In the genomic region with DNA sequence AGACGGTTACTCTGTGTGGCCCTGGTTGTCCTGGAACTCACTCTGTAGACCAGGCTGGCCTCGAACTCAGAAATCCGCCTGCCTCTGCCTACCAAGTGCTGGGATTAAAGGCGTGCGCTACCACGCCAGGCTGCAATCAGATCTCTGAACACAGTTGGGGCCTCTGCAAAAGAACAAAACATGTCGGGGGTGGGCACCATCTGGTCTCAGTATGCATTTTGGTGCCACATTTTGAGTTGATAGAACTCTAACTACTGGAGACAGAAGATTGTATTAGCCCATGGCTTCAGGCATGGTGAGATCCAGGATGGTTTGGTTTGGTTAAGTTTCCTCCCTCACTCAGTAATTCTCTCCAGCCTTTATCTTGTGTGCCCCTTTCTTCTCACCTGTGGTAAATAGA, we compare ENCODE assay signal across 18 mouse cellular contexts. TPM values are rescaled to one million over a fixed set of nuclear protein-coding genes. Genes with fewer than 3 reads are reported as not detected.
A peak's percentile ranks its signal among the peaks of the same experiment; 100 is the strongest.
DNase-seq lines count a peak whose midpoint lies in the region; ATAC-seq and TF ChIP-seq lines count a peak whose summit lies in the region.
"Had no signal": no experiment of that assay in that cellular context is flagged by ENCODE, and none has a peak within 500 bp of the region (broad histone marks: within the 10 kb centered on the region; RNA-seq: fewer than 3 reads in every experiment).

No protein-coding gene starts in this region.

- H3K27ac ChIP-seq in heart, embryonic 12.5 days (ENCODE audit: poor library complexity, severe bottlenecking) = no peak overlapping the region
- peak overlapping the region; percentile 25 for H3K27ac ChIP-seq in liver, adult 2 months (replicated peaks; ENCODE audit: insufficient read depth, low read depth, low read length)
- no peak overlapping the region for H3K27ac ChIP-seq in liver, embryonic 11.5 days (ENCODE audit: low read depth, low read length)
- H3K27ac ChIP-seq: forebrain, embryonic 10.5 days; forebrain, embryonic 13.5 days; hindbrain, embryonic 12.5 days; hindbrain, embryonic 15.5 days had no signal

- no peak for TF ChIP-seq CTCF in liver, adult 2 months (IDR thresholded peaks at IDR 0.05; ENCODE audit: low read depth, low read length)

- no peak overlapping the region for H3K4me3 ChIP-seq in heart, embryonic 12.5 days
- H3K4me3 ChIP-seq in liver, adult 2 months (ENCODE audit: insufficient read depth, low read depth, low read length) = no peak overlapping the region
- no peak overlapping the region for H3K4me3 ChIP-seq in liver, embryonic 11.5 days (ENCODE audit: low read depth, low read length)
- H3K4me3 ChIP-seq in megakaryocyte, embryonic 14.5 days (replicated peaks) = peak overlapping the region; percentile 89
- H3K4me3 ChIP-seq: forebrain, embryonic 10.5 days; forebrain, embryonic 13.5 days; hindbrain, embryonic 12.5 days; hindbrain, embryonic 15.5 days had no signal

- H3K9me3 ChIP-seq in heart, embryonic 12.5 days (replicated peaks) = no peaks in the 10 kb centered on the region
- H3K9me3 ChIP-seq in liver, embryonic 11.5 days (ENCODE audit: control insufficient read depth, low read length) = no peaks in the 10 kb centered on the region
- no peaks in the 10 kb centered on the region for H3K9me3 ChIP-seq in megakaryocyte, embryonic 14.5 days
- H3K9me3 ChIP-seq: forebrain, embryonic 10.5 days; forebrain, embryonic 13.5 days; hindbrain, embryonic 12.5 days; hindbrain, embryonic 15.5 days had no signal

- H3K4me1 ChIP-seq in heart, embryonic 12.5 days (replicated peaks) = no peaks in the 10 kb centered on the region
- peaks cover 14% of the 10 kb centered on the region for H3K4me1 ChIP-seq in liver, adult 2 months (ENCODE audit: control insufficient read depth, insufficient read depth, low read length)
- no peaks in the 10 kb centered on the region for H3K4me1 ChIP-seq in liver, embryonic 11.5 days (replicated peaks; ENCODE audit: control insufficient read depth, insufficient read depth, low read length)
- H3K4me1 ChIP-seq in megakaryocyte, embryonic 14.5 days = peaks cover 60% of the 10 kb centered on the region
- H3K4me1 ChIP-seq: forebrain, embryonic 10.5 days; forebrain, embryonic 13.5 days; hindbrain, embryonic 12.5 days; hindbrain, embryonic 15.5 days had no signal

- DNase-seq in heart, adult 11 months = peak; percentile 74
- no peak for DNase-seq in liver, adult 2 months (ENCODE audit: extremely low read depth, low read depth, low spot score)
- no peak for DNase-seq in liver, embryonic 11.5 days (ENCODE audit: low spot score)
- DNase-seq: adrenal gland, adult 8-10 months; adrenal gland, postnatal 25 days; cerebellum, adult 11-12 months; cerebellum, adult 8-10 months; cerebellum, postnatal 10 days; gastrocnemius, postnatal 10 days; gastrocnemius, postnatal 36 days had no signal

- H3K9ac ChIP-seq in heart, embryonic 12.5 days = no peak overlapping the region
- no peak overlapping the region for H3K9ac ChIP-seq in liver, adult 2 months (ENCODE audit: low read depth, low read length)
- H3K9ac ChIP-seq in liver, embryonic 11.5 days (ENCODE audit: low read depth, low read length) = no peak overlapping the region
- H3K9ac ChIP-seq: forebrain, embryonic 13.5 days; hindbrain, embryonic 12.5 days; hindbrain, embryonic 15.5 days had no signal

- WGBS in heart, embryonic 12.5 days = 90% methylated on average over 7 of the region's 7 CpGs
- WGBS in liver, adult 2 months = 95% methylated on average over 7 of the region's 7 CpGs
- 84% methylated on average over 7 of the region's 7 CpGs for WGBS in liver, embryonic 11.5 days

- no peaks in the 10 kb centered on the region for H3K27me3 ChIP-seq in heart, embryonic 12.5 days (replicated peaks)
- H3K27me3 ChIP-seq in liver, adult 2 months (ENCODE audit: control insufficient read depth, insufficient read depth, low read length) = no peaks in the 10 kb centered on the region
- H3K27me3 ChIP-seq in liver, embryonic 11.5 days (replicated peaks; ENCODE audit: control insufficient read depth, insufficient read depth, low read length) = no peaks in the 10 kb centered on the region
- H3K27me3 ChIP-seq in megakaryocyte, embryonic 14.5 days (replicated peaks) = no peaks in the 10 kb centered on the region
- H3K27me3 ChIP-seq: forebrain, embryonic 13.5 days; hindbrain, embryonic 12.5 days; hindbrain, embryonic 15.5 days had no signal

- peaks cover 7% of the 10 kb centered on the region; the same call in 1 of the 2 replicates for H3K79me2 ChIP-seq in liver, adult 2 months (ENCODE audit: control insufficient read depth, insufficient read depth, low read length)

- TF ChIP-seq POLR2A in liver, adult 2 months (IDR thresholded peaks at IDR 0.05; ENCODE audit: extremely low read depth, insufficient read depth, low read length) = no peak

- no peaks in the 10 kb centered on the region for H3K36me3 ChIP-seq in heart, embryonic 12.5 days
- peaks cover 5% of the 10 kb centered on the region; the same call in 1 of the 2 replicates for H3K36me3 ChIP-seq in liver, adult 2 months (ENCODE audit: control insufficient read depth, insufficient read depth, low read length)
- H3K36me3 ChIP-seq in liver, embryonic 11.5 days (ENCODE audit: control insufficient read depth, insufficient read depth, low read length) = no peaks in the 10 kb centered on the region
- peaks cover 54% of the 10 kb centered on the region for H3K36me3 ChIP-seq in megakaryocyte, embryonic 14.5 days (replicated peaks; ENCODE audit: low read length)
- H3K36me3 ChIP-seq: forebrain, embryonic 10.5 days; hindbrain, embryonic 12.5 days; hindbrain, embryonic 15.5 days had no signal

- ATAC-seq in heart, embryonic 12.5 days (ENCODE audit: insufficient number of reproducible peaks, low FRiP score) = no peak
- no peak for ATAC-seq in liver, embryonic 11.5 days (replicated peaks; ENCODE audit: low FRiP score)
- ATAC-seq in megakaryocyte, adult 5-6 weeks (ENCODE audit: poor library complexity, severe bottlenecking) = no peak
- ATAC-seq: forebrain, embryonic 13.5 days; forebrain, embryonic 16.5 days had no signal

- no peak overlapping the region for H3K4me2 ChIP-seq in heart, embryonic 12.5 days
- no peak overlapping the region for H3K4me2 ChIP-seq in liver, embryonic 11.5 days
- H3K4me2 ChIP-seq: forebrain, embryonic 13.5 days; hindbrain, embryonic 12.5 days; hindbrain, embryonic 15.5 days had no signal

RNA-seq across cellular contexts. Expression of a gene that starts 50.0 kb away (rescaled TPM):
- polyA plus RNA-seq in heart, embryonic 12.5 days (2016; fragmentation: Nextera tagmentation; extraction: Ambion mirVana) = 13.1 and 14.5 TPM in 2 replicates
- total RNA-seq in liver, adult 2 months (2014; rRNA removed) = 37.2 and 43.1 TPM in 2 replicates
- 2.2 and 3.1 TPM in 2 replicates for polyA plus RNA-seq in liver, adult 2 months (2012; rRNA removed)
- polyA plus RNA-seq in liver, embryonic 11.5 days (2014; fragmentation: Nextera tagmentation; extraction: Ambion mirVana) = 11.0 and 11.4 TPM in 2 replicates
- 0.35 and 0.40 TPM in 2 replicates for polyA plus RNA-seq in megakaryocyte, embryonic 14.5 days (2012; ENCODE audit: insufficient read depth, low replicate concordance)
- total RNA-seq in megakaryocyte, adult 5-6 weeks (2015) = 32.4 and 38.2 TPM in 2 replicates
- 33.6 and 39.4 TPM in 2 replicates for total RNA-seq in megakaryocyte, adult 5-6 weeks (2017)
